Mouse (Mus musculus) embryonic fibroblast, embryonic 13.5 days (primary cell): ENCODE results near the gene Zfp282.

Experiments used
- CTCF ChIP-seq: IDR thresholded peaks from 2 replicates; pipeline ENCODE4 v1.5.1; 2011; ENCODE audit warnings: mild to moderate bottlenecking, control low read depth, low read length, moderate library complexity, borderline replicate concordance; ENCODE audit not compliant: insufficient read depth
- POLR2A ChIP-seq: IDR thresholded peaks from 2 replicates; pipeline ENCODE4 v1.6.1; 2011; ENCODE audit warnings: low read depth, mild to moderate bottlenecking, control low read depth, low read length, moderate library complexity

DNA sequence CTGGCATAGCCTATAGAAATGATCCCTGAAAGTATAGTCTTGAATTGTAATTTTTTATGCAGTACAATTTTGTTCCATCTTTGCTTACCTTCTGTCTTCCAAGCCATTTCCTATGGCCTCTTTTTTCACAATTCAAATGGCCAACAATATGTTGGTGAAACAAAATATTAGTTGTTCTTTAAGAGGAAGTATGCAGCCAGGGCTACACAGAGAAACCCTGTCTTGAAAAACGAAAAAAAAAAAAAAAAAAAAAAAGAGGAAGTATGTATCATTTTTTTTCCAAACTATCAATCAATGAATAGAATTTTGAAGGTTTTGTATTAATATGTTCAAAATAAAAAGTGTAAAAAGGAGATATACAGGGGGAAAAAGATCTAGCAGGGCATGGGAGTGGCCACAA, 34.6 kb downstream of the Zfp282 start:
- TF ChIP-seq CTCF (no peak), POLR2A (no peak)
